Mouse (Mus musculus) heart, embryonic 10.5 days (tissue): ENCODE data around the gene Nacad. TPM values are rescaled to one million over a fixed set of nuclear protein-coding genes. Genes with fewer than 3 reads are reported as not detected.
A peak's percentile ranks its signal among the peaks of the same experiment; 100 is the strongest.

Source experiments
- DNase-seq: peaks from one replicate; pipeline ENCODE4 v3.0.0-alpha.2; 2017; ENCODE audit warnings: low spot score
- H3K27ac ChIP-seq: fragments of 300-500 bp; sonication (generic); 2 replicates; pipeline ENCODE4 v1.5.1; 2016; ENCODE audit warnings: mild to moderate bottlenecking
- H3K27me3 ChIP-seq: fragments of 300-500 bp; sonication (generic); 2 replicates; pipeline ENCODE4 v1.6.1; 2016; ENCODE audit warnings: mild to moderate bottlenecking; ENCODE audit not compliant: poor library complexity, insufficient read depth, severe bottlenecking
- H3K36me3 ChIP-seq: fragments of 300-500 bp; sonication (generic); 2 replicates; pipeline ENCODE4 v1.6.1; 2016; ENCODE audit warnings: mild to moderate bottlenecking, moderate library complexity
- H3K4me1 ChIP-seq: fragments of 300-500 bp; sonication (generic); 2 replicates; pipeline ENCODE4 v1.6.1; 2016; ENCODE audit warnings: mild to moderate bottlenecking
- H3K4me3 ChIP-seq: fragments of 300-500 bp; sonication (generic); 2 replicates; pipeline ENCODE4 v1.5.1; 2016; ENCODE audit warnings: mild to moderate bottlenecking, moderate library complexity
- H3K9me3 ChIP-seq: fragments of 300-500 bp; sonication (generic); 2 replicates; pipeline ENCODE4 v1.6.1; 2016; ENCODE audit warnings: mild to moderate bottlenecking, moderate library complexity
- WGBS: fragments of 180-500 bp; shearing (Covaris S2); methylation state at CpG from one replicate; pipeline ENCODE4 v1.1.7; 2016; 5-methylcytosine and 5-hydroxymethylcytosine counted together
- polyA plus RNA-seq: library from polyadenylated mRNA; unstranded; fragments of >200 nt; fragmentation: Nextera tagmentation; extraction: Ambion mirVana; gene quantifications from 2 replicates; pipeline ENCODE4 v1.2.1, GENCODE M21; 2016

Nacad gene
- polyA plus RNA-seq, 1 experiment from 2014 or later, result 2.9 TPM

- H3K27me3 ChIP-seq, result no peaks in the 10 kb centered on the region
- H3K27ac ChIP-seq, result peak overlapping the region; percentile 97
- peaks cover 22% of the 10 kb centered on the region for H3K4me1 ChIP-seq
- WGBS, result 13% methylated on average over 16 of the region's 16 CpGs
- H3K9me3 ChIP-seq, result no peaks in the 10 kb centered on the region
- H3K36me3 ChIP-seq, result peaks cover 33% of the 10 kb centered on the region
- no peak for DNase-seq
- peak overlapping the region; percentile 91 for H3K4me3 ChIP-seq
These were observed 20.5 kb upstream of the Nacad start for GRCm38 (mm10) chr11:6626388-6626772.

DNA sequence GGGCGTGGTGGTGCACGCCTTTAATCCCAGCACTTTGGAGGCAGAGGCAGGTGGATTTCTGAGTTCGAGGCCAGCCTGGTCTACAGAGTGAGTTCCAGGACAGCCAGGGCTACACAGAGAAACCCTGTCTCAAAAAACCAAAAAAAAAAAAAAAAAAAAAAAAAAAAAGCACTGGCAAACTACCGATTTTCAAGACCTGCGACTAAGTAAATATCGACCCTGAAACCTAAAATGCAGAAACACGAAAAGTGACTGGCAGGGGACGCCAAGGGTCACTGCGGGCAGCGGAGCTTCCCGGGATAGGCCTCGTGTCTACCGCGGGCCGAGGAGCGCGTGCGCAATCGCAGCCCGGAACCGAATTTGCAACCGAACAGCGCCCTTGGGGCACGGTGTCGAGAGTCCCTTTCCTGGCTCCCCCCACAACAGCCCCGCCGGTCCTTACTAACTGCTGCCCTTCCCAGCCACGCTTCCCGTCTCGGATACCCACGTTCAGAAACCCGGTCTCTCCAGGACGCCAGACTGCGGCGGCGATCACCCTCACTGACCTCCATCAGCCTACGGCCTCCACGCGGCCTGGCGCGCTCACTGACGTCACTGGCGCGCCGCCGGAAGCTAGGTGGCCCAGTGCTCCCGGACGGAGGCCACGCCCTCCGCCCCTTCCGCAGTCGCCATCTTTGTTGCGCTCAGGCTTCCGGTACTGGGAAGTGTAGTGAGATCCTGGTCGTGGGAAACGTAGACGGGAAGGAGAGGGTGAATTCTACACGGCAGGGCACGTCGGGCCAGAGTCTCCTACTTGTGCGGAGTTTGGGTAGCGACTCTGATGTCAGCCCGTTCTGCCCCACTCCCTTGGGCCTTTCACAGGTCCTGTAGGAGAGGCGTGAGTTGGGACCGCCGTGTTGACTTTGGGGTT lies 19.9 kb upstream of the Nacad start, which contains the start of gene Tbrg4:
Gene Tbrg4 (minus strand): TSS at position 590 of the 910 bp plus-strand sequence.
- peak within 1 kb of the TSS; percentile 91 for H3K4me3 ChIP-seq
- peak; percentile 96 for DNase-seq
- H3K9me3 ChIP-seq, result no peaks in the 10 kb centered on the region
- WGBS, result under 1% methylated on average over 66 of the region's 66 CpGs
- H3K27ac ChIP-seq, result peak within 1 kb of the TSS; percentile 97
- no peaks in the 10 kb centered on the region for H3K27me3 ChIP-seq
- H3K36me3 ChIP-seq, result peaks cover 40% of the 10 kb centered on the region
- peaks cover 22% of the 10 kb centered on the region for H3K4me1 ChIP-seq

GRCm38 (mm10) chr11:6624619-6625382 lies 18.9 kb upstream of the Nacad start:
- Histone ChIP-seq H3K4me3 (peak overlapping the region; percentile 91), H3K9me3 (no peaks in the 10 kb centered on the region), H3K4me1 (peaks cover 22% of the 10 kb centered on the region), H3K27me3 (no peaks in the 10 kb centered on the region), H3K27ac (peak overlapping the region; percentile 97), H3K36me3 (peaks cover 49% of the 10 kb centered on the region)
- WGBS, result 62% methylated on average over 14 of the region's 14 CpGs
- no peak for DNase-seq

DNA sequence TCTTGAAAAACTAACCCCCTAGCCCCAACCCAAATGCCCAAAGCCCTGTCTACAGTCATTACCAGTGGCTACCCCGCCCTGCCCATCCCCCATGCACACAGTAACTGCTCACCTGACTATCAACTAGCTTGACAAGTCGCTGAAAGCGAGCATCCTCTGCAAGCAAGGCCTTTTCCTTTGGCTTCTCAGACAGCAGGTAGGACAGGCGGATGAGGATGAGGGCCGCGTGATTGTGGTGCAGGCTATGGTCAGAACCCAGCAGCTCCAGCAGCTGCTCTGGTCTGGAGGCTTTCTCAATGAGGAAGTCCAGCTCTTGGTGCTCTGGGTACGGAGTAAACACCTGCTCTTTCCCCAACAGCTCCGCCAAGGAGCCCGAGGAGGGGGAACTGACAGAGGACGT lies 17.9 kb upstream of the Nacad start:
- Histone ChIP-seq H3K27me3 (no peaks in the 10 kb centered on the region), H3K4me3 (peak overlapping the region; percentile 17; the same call in 1 of the 2 replicates), H3K9me3 (no peaks in the 10 kb centered on the region), H3K36me3 (peaks cover 60% of the 10 kb centered on the region), H3K27ac (no peak overlapping the region), H3K4me1 (peaks cover 22% of the 10 kb centered on the region)
- DNase-seq, result no peak
- 89% methylated on average over 10 of the region's 10 CpGs for WGBS

DNA sequence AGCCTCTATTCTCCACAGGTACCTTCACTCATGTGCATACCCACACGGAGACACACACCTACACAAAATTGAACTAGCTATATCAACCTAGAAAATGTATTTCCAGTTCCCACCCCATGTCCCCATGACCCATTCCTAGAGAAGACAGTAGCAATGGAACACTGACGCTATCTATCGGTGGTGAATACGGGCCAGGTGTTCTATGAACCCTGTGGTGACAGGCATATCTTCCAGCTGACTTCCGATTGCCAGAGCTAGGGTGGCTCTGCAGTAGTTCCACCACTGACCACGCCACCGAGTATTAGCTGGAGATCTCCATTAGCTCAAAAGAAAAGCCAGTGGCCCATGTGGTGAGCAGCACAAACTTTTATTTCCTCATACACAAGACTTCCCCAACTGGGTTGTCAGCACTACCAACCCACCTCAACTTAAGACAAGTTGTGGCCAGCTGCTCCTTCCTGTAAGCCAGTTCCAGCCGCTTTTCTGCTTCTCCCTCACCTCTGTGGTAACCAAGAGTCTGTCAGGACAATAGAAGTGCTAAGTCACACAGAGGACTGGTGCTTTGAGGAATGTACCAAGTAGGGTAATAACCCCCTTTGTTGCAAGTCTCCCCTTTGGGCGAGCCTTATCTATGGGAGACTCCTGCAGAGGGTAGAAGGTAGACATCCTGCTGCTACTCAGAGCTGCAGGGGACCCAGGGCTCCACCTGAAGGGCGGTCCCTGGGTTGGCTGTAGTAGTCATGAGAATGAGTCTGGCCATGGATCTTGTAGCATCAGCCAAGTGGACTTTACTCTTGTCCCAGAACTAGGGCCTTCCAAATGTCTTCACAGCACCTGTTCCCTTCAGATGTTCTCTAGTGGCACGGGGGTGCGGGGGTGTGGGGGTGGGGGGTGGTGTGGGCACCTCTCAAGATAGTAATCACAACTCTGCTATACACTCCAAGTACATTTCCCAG lies 9.7 kb upstream of the Nacad start:
- Histone ChIP-seq H3K36me3 (peaks cover 92% of the 10 kb centered on the region), H3K27me3 (no peaks in the 10 kb centered on the region), H3K4me3 (no peak overlapping the region), H3K9me3 (no peaks in the 10 kb centered on the region), H3K27ac (no peak overlapping the region), H3K4me1 (no peaks in the 10 kb centered on the region)
- WGBS, result 90% methylated on average over 12 of the region's 12 CpGs
- DNase-seq, result no peak

GRCm38 (mm10) chr11:6605021-6605481 lies 802 bp downstream of the Nacad start:
- 27% methylated on average over 10 of the region's 13 CpGs for WGBS
- no peak for DNase-seq
- peak overlapping the region; percentile 25; the same call in 1 of the 2 replicates for H3K27ac ChIP-seq
- no peaks in the 10 kb centered on the region for H3K9me3 ChIP-seq
- H3K4me3 ChIP-seq, result peak overlapping the region; percentile 57
- peaks cover 38% of the 10 kb centered on the region for H3K4me1 ChIP-seq
- H3K36me3 ChIP-seq, result no peaks in the 10 kb centered on the region; the same call in 1 of the 2 replicates
- peaks cover 72% of the 10 kb centered on the region for H3K27me3 ChIP-seq

DNA sequence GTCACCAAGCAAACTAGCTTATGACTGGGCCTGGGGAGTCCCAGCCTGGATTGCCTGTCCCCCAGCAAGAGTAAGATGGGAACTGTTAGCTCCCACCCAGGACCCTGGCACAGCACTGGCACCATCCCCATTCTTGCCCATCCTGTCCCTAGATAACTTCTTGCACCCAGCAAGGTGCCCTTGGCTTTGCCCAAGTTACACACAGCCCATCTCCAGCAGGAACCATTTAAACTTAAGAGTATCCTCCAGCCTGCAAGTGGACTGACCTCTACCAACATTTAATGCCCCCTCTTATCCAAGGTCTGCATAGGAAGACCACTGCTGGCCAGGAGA lies 1.3 kb downstream of the Nacad start:
- Histone ChIP-seq H3K27me3 (peaks cover 76% of the 10 kb centered on the region), H3K9me3 (no peaks in the 10 kb centered on the region), H3K36me3 (no peaks in the 10 kb centered on the region; the same call in 1 of the 2 replicates), H3K4me1 (peaks cover 43% of the 10 kb centered on the region), H3K4me3 (peak overlapping the region; percentile 57), H3K27ac (no peak overlapping the region)
- no peak for DNase-seq

DNA sequence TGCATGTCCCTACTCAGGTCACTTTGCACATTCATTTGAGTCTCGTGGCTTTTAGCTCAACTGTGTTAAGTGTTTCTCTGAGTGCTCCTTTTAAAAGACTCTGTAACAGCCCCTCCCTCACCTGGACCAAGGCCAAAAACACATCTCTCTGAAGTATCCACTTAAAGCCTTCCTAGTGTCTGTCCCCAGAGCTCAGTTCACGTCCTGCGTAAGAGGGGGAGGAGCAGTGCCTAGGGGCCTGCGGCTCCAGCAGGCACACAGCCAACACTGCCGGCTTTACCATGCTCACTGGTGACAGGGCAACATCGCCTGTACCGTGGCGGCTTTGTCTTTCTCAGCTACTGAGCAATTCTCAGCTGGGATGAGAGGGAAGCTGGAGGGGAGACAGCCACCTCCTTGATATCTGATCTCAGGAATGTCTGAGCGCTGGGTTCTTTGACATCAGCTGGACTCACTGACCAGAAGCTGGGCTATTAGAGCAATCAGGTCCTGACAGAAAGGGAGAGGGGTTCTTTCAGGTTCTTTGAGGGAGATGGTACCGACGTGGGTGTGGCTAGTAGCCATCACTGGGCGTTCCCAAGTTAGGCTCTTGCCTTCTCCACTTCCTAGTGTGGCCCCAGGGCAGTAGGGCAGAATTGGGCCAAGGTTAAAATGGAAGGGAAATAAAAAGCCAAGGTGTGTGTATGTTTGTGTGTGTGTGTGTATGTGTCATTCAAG lies 1.8 kb downstream of the Nacad start:
- Histone ChIP-seq H3K27me3 (peaks cover 76% of the 10 kb centered on the region), H3K36me3 (no peaks in the 10 kb centered on the region; the same call in 1 of the 2 replicates), H3K27ac (no peak overlapping the region), H3K9me3 (no peaks in the 10 kb centered on the region), H3K4me1 (peaks cover 48% of the 10 kb centered on the region), H3K4me3 (peak overlapping the region; percentile 20)
- DNase-seq, result peak; percentile 87
- 27% methylated on average over 12 of the region's 12 CpGs for WGBS

- WGBS, result 79% methylated on average over 9 of the region's 9 CpGs
- H3K9me3 ChIP-seq, result no peaks in the 10 kb centered on the region
- no peak for DNase-seq
- peak overlapping the region; percentile 20; the same call in 1 of the 2 replicates for H3K4me3 ChIP-seq
- peak overlapping the region; percentile 18 for H3K27ac ChIP-seq
- H3K36me3 ChIP-seq, result peaks cover 7% of the 10 kb centered on the region; the same call in 1 of the 2 replicates
- H3K4me1 ChIP-seq, result peaks cover 56% of the 10 kb centered on the region
- peaks cover 76% of the 10 kb centered on the region for H3K27me3 ChIP-seq
These were observed 2.6 kb downstream of the Nacad start for GRCm38 (mm10) chr11:6603224-6603623.

GRCm38 (mm10) chr11:6602662-6603061 lies 3.2 kb downstream of the Nacad start:
- no peak overlapping the region for H3K27ac ChIP-seq
- H3K27me3 ChIP-seq, result peaks cover 76% of the 10 kb centered on the region
- 83% methylated on average over 9 of the region's 9 CpGs for WGBS
- H3K4me1 ChIP-seq, result peaks cover 62% of the 10 kb centered on the region
- H3K4me3 ChIP-seq, result no peak overlapping the region
- H3K9me3 ChIP-seq, result no peaks in the 10 kb centered on the region
- peaks cover 12% of the 10 kb centered on the region for H3K36me3 ChIP-seq
- no peak for DNase-seq

DNA sequence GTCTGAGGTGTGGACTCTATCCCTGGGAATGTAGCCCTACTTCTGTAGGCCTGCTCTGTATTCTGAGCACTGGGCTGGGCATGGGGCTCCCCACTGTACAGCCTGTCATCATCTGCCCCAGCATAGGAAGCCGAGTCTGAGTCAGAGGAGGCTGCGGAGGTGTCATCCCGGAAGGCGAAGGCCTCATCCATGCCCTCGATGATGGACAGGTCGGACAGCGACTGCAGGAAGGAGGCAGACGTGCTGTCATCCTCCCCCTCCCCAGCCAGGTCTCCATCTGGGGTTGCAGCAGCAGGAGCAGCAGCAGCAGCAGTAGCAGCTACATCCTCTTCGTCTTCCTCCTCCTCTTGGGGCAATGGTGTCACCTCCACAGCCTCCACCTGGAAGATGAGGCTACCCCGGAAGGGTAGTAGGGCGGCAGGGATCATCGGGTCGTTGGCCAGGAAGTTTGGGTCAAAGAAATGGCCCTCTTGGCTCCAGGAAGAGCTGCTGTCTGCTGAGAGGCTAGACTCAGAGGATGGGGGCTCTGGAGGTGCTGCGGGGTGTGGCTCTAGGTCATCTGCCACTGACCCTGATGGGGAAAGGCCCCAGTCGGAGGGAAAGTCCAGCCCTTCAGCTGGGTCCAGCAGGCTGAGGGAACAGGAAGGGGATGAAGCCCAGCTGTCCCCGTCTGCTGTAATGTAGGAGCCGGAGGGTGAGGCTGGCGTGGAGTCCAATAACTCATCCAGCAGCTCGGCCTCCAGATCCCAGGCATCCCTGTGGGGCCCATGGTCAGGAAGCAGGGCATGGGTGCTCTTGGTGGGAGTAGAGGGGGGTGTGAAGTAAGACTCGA lies 4.0 kb downstream of the Nacad start:
- H3K27me3 ChIP-seq, result peaks cover 68% of the 10 kb centered on the region
- H3K9me3 ChIP-seq, result no peaks in the 10 kb centered on the region
- no peak for DNase-seq
- H3K27ac ChIP-seq, result no peak overlapping the region; the same call in 1 of the 2 replicates
- WGBS, result 76% methylated on average over 20 of the region's 20 CpGs
- no peak overlapping the region for H3K4me3 ChIP-seq
- H3K36me3 ChIP-seq, result peaks cover 20% of the 10 kb centered on the region
- H3K4me1 ChIP-seq, result peaks cover 67% of the 10 kb centered on the region
